Mouse (Mus musculus) lung, postnatal 10 days (tissue): ENCODE results near the gene Gmppa.
A peak's percentile ranks its signal among the peaks of the same experiment; 100 is the strongest.

Source experiments
- DNase-seq: peaks from one replicate; pipeline ENCODE4 v3.0.0; 2021

Gmppa gene

DNA sequence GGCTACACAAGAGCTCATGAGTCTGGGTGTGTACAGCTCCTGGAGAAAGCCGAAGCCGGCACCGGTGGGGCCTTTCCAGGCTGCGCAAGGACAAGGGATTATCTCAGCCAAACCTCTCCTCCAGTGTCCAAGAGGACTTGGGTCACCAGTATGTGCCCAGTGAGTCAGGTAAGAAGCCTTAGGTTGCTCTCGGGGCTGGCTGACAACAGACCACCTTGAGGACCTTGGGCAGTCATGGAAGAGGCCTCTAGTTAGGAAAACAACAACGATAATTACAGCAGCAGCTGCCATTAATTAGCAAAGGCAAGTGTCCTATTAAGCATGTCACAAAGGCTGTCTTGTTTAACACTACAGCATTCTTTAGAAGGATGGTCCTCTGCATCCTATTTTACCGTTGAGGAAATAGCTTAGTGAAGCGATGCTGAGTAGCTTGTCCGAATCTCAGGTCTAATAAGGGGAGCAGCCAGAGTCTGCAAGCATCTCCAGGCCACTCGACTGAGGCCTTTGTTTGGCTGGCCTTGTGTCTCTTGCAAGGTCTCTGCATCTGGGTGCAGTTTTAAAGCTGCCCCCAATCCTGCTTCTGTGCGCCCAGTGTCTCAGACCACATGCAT, 11.8 kb upstream of the Gmppa start:
- DNase-seq, result no peak

DNA sequence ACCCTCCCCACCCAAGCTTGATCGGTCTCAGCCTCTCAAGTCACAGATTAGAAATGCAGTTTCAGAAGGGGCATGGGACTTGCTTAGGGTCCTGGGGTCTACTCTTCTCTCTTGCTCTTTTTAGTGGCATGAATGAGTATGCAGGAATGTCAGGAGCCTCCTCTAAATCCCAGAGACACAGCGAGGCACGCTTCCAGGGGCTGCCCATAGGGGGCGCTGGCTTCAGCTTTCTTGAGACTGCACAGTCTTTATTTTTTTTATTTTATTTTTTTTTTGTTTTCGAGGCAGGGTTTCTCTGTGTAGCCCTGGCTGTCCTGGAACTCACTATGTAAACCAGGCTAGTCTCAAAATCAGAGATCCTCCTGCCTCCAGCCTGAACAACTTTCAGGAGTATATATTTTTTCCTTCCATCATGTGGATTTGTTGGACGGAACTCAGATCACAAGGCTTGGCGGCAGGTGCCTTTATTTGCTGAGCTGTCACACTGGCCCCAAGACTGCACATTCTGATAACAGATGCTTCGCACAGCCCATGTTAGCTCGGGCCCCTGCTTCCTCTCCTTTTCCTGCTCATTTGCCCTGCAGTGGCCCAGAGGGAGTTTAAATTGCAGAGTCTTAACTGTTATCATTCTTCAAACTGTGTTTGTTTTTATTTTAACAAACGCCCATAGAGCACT, 9.8 kb upstream of the Gmppa start:
- peak; percentile 56 for DNase-seq

DNA sequence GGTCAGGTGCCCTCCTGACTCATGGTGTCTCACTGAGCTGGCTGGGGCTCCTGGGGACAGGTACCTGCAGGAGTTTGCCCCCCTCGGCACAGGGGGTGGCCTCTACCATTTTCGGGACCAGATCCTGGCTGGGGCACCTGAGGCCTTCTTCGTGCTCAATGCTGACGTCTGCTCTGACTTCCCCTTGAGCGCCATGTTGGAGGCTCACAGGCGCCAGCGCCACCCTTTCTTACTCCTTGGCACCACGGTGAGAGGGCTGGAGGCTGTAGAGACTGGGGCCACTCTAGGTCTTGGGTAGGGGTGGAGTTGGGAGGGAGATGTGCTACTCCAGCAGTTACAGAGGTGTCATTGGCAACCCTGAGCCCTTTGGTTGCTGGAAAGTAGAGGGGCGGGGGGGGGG, 3.1 kb downstream of the Gmppa start:
- DNase-seq, result no peak

DNA sequence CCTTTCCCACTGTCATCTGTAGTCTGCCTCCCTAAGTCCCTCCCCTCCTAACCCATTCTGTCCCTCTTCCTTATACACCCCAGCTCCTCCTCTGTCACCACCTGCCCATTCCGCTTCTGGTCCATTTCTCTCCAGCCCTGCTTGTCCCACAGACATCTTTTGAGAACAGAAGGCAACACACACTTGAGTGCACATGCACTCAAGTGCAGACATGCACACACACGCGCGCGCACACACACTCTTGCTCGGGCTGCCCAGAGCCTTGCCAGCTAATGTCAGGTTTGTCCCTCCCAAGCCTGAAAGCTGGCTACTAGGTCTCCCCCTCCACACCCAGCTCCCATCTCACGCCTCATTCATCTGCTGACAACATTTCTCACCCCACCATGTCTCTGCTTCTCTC, 4.9 kb downstream of the Gmppa start:
- no peak for DNase-seq

DNA sequence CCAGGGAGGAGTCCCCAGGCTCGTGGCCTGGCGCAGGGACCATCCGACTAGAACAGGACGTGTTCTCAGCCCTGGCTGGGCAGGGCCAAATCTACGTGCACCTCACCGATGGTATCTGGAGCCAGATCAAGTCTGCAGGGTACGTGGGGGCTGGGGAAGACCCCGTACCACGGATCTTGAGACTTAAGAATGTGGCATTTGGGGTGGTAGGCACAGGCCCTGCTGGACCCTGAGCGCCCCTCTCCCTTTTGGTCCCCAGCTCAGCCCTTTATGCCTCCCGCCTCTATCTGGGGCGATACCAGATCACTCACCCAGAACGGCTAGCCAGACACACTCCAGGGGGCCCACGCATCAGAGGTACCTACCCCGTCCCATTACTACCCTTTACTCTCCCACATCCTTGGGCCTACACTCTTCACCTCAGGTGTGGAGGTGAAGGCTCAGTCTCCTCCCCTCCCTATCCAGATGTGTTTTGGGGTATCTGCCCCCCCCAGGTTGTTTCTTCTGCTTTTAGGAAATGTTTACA, 5.8 kb downstream of the Gmppa start:
- no peak for DNase-seq

DNA sequence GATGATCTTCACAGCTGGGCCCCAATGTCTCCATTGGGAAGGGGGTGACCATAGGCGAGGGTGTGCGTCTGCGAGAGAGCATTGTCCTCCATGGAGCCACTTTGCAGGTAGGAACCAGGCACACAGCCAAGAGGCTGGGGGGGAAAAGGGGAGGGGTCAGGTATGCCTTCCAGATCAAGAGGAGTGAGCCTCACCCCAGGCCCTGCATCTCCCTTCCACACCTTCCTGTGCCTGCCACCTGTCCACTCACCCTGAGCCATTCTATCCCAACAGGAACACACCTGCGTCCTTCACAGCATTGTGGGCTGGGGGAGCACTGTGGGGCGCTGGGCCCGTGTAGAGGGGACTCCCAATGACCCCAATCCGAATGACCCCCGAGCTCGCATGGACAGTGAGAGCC, 6.4 kb downstream of the Gmppa start:
- no peak for DNase-seq

DNA sequence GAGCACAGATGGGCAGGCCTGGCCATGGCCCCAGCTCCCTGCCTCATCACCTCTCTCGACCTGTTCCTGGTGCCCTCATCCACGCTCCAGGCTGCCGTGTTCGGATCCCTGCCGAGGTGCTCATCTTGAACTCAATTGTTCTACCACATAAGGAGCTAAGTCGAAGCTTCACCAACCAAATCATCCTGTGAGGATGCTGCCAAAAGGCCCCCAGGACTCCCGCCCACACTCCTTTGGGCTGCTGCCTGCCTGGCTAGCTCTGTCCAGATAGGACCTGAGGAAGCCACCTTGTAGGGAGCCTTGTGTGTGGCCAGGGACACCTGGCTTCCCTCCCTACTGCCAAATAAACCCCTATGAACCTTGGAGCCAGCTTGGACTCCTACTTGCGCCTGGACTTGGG, 7.1 kb downstream of the Gmppa start:
- DNase-seq, result no peak

DNA sequence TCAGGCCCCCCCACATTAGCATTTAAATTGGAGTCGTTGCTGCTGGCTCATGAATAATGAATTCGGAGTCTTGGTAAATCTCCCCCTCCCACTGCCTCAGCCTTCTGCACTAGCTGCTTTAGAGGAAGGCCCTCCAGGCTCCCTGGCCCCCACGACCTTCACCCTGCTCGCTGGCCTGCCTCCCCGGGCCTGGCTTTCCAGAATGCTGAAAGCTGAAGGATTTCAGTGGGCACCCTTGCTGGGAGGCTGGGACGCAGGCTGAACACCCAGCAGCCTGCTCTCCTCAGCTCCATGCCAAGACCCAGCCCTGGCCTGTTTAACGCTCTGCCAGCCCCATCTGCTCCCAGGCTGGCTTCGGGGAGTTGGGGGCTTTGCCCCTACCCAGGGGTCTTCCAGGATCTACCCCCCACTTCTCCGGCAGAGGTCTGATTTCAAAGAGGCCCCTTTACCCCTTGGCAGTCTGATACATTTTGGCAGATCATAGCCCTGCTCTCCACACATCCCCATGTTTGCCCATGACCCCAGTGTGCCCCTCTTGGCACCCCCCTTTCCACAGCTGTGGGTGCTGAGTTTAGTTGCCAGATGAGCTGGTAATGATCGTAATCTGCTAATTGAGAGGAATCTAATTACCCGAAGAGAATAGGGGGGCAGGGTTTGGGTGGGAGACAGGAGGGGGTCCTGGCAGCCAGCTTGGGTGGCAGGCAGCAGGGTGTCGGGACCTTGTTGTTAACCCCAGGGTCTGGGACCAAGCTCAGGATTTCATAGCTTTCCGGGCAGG, 7.7 kb downstream of the Gmppa start:
- DNase-seq, result no peak

DNA sequence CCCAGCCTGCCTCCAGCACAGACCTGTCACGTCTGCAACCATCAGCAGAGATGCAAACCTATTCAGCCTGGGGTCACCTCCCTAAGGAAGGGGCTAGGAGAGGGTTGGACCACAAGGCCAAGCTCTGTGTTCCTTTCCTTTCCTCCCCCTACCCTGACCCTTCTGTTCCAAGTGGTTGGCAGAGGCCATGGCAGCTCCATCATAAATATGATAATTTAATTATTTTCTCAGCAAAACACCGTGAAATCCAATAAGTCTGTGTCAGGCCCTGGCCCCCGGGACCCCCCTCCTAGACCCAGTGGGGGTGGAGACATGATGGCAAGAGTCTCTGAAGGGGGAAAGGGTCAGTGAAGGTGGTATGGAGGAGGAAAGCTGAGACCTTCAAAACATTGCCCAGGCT, 8.5 kb downstream of the Gmppa start:
- no peak for DNase-seq

DNA sequence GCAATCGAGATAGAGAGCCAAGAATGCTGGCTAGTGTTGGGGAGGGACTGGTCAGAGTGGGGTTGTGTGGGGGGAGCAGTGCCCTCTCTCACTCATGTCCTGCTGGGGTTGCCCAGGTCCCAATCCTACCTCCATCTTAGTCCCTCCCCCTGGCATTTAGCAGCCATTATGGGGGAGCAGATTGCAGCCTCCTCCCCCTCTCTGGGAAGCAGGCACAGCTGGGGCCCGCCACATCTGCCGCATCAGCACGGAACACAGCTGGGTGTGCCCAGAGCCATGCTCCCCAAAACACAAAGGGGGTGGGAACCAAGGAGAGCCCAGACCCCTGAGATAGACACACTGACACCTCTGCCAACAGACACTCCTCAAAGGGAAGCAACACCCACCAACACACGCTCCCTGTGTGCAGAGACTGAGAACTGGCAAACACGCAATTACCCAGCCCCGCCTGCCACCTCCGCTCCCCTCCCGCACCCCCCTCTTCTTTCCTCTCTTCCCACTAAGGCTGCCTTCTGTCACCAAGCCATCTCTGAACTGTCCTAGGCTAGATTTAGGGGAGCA, 9.5 kb downstream of the Gmppa start:
- peak; percentile 43 for DNase-seq

DNA sequence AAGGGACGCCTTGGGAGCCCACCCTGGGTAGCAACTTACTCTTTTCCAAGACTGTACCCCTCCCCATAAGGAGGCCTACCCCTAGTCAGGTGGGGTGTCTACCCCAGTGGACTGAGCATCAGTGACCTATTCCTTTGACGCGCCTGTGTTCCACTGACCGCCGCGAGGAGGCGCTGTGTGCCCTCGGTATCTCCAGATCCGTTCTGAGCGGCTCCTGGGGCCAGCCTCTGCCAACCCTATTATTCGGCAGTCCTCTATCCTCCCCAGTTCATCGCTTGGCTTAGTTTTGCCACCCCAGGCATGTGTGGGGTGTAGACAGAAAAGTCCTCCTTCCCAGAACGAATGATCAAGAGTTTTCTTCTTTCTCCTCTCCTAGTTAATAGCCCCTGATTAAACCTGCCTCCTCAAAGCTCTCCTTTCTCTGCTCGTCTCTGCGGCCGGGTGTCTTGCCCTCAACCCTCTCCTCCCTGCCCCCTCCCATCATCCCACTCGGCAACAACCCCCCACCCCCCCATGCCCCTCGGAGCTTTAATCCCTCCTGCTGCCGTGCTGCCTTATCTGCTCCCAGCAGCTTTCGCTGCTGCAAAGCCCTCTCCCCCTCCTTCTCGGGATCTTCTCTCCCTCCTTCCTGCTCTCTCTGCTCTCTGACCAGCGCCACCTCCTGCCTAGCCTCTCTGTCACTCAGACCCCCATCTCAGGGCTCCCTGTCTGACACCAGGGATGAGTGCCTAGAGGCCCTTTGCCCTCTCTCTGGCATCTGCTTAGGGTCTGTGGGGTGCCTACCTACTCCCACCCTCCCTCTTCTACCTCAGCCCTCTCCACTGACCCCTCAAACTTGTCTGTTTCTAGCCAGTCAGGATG, 10.3 kb downstream of the Gmppa start:
- peak; percentile 86 for DNase-seq

DNA sequence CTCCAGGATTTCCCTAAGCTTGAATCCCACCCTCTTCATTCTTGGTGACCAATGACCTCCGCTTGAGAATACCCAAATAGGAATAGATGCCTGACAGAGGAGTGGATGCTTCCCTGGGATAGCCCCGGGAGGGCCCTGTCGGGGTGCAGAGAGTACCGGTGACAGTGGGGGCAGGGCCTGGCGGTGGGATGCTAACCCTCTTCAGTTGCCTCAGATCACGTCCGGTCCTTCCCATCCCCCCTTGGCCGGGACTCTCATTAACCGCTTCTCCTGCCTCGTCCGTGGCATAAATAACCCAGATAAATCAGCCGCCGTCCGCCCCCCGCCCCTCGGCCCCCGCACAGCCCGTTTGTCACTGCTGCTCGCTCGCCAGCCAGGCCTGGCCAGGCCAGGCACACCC, 10.9 kb downstream of the Gmppa start:
- DNase-seq, result peak; percentile 49

DNA sequence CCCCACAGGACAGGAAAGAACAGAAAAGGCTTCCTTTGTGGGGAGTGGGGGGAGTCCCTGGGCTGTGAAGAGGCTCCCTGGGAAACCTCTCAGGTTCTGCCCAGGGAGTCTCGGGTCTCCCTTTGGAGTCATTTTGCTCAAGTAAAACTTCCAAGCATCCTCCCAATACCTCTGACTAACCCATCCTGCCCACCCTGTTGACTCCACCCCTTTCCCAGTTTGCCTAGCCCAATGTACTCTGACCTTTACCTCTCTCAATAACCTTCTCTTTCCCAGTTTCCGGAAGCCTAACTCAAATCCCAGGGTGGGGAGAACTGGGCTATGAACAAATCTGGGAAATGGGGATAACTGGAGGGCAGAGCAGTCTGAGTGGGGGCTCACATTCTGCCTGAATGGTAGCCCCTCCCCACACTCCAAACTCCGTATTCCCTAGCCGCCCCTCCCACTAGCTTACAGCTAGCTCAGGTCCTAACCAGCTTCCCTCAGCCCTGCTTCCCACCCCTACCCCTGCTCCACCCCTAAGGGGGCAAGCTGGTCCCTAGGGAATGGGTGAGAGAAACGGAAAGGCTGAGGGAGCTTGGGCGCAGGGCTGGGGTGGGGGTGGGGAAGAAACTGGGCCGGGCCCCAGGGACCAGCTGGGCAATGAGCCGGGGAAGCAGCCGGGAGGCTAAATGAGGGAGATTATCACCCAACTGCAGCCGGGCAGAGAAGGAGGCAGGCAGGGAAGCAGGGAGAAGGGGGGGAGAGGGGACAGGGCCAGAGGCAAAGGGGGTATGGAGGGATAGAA, 11.7 kb downstream of the Gmppa start:
- DNase-seq, result peak; percentile 63

DNA sequence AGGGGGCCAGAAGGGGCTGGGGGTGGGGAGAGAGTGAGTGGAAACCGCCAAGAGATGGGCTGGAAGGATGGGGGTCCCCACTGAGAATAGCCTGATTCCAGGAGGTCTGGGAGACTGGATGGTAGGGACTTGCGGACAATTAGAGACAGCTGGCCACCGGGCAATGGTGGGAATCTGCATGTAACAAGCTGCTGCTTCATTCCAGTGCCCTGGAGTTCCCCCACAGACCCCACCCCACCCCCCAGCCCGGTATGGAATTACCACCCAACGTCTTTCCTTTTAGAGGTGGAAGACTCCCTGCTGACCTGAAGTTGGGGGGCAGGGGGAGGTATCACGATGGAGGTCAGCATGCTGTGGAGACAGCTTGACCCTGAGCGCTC, 12.3 kb downstream of the Gmppa start:
- no peak for DNase-seq

DNA sequence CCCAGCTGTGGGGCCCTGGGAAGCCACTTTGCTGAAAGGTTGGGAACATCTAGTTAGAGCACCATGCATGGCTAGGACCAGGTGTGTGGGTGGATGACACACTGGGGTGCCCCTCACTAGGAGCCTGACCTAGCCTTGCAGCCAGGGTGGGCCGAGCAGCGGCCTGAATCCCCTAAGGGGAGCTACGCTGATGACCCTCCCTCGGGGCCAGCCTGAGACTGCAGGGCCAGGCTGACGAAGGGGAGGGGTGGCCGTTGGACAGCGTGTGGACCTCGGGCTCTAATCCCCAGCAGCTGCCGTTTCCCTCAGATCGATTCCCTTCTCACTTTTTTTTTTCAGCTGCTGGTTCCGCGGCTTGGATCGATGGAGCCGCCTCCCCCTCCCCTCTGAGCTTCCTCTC, 13.2 kb downstream of the Gmppa start:
- no peak for DNase-seq

DNA sequence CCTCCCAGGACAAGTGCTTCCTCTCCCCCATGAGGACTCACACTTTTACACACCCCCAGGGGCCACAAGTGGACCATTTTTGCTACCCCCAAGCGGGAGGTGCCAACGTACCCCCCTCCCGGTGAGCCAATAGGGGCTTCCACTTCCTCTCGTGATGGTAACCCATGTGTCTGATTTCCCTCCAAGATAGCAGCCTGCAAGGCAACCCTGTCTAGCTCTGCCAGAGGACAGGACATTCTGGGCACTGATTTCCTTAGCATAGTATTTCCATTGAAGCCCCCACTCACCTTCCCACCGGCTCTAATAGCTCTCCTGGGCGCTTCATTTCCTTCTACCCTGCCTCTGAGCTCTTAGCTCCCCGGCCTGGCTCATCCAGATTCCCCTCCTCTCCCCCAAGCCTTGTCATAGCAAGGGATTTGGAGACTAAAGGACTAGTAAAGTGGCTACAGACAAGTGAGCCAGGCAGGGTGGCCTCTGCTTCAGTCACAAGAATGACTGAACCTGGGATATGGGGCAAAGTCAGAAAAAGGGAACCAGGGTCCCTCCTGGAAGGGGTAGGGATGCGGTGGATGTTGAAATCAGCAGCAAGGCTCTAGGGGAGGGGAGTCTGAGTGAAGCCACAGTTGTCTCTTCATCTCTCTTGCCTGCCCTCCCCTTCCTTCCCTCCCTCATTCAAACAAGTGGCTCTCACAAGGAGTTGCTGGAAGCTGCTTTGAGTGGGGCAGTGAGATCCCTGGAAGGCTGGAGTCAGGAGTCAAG, 13.8 kb downstream of the Gmppa start:
- DNase-seq, result no peak

DNA sequence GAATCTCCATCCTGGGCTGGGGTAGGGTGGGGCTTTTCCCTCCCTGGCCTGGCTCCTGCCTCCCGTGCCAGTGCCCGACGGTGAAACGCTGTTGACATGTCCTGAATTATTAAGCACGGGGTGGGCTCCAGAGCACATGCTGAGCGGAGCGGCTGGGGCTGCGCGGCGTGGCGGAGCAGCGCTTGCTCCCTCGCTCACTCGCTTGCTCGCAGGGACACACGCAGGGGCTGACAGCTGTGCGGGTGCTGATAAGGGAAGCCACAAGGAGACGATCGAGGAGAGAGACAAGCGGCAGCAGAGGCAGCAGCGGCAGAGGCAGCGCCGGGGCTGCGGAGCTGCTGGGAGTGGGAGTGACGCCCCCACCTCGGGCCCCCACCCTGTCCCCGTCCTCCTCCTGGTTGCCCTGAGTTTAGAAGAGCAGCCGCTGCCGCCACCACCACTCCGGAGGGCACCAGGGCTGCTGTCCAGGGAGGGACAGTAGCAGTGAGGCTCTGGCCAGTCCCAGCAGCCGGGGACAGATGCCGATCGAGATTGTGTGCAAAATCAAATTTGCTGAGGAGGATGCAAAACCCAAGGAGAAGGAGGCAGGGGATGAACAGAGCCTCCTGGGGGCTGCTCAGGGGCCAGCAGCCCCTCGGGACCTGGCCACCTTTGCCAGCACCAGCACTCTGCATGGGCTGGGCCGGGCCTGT, 14.7 kb downstream of the Gmppa start, which contains the start of gene Asic4:
Gene Asic4 (plus strand): TSS at position 123 of the 692 bp plus-strand sequence.
- peak; percentile 31 for DNase-seq

DNA sequence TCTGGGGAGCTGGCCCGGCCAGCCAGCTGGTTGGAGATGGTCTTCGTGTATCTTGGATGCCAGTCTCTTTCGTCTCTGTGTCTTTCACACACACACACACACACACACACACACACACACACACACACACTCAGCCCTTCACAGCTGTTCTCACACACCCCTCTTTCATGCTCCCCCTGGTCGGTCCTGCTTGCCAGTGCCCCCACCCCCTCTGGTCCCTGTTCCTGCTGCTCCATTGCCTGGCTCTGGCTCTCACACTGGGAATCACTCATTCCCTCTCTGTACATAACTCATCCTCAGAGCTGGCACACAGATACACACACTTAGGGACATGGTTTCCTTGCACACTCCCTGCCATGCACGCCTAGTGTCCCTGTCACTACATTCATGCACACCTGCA, 16.2 kb downstream of the Gmppa start:
- no peak for DNase-seq

DNA sequence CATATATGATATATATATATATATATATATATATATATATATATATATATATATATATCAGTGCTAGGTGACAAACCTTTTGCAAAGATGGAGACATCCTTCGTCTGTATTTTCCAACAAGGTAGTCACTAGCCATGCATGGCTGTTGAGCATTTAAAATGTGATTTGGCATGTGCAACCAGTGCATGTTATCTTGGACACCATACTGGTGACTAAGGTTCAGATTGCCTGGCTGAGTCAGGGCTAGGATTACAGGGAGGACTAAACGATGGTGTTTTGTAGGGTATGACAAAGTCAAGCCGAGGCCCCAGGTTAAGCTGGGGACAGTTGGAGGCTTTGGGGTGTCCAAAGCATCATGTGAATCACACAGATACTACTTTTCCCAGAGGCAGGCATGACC, 19.7 kb downstream of the Gmppa start:
- no peak for DNase-seq

DNA sequence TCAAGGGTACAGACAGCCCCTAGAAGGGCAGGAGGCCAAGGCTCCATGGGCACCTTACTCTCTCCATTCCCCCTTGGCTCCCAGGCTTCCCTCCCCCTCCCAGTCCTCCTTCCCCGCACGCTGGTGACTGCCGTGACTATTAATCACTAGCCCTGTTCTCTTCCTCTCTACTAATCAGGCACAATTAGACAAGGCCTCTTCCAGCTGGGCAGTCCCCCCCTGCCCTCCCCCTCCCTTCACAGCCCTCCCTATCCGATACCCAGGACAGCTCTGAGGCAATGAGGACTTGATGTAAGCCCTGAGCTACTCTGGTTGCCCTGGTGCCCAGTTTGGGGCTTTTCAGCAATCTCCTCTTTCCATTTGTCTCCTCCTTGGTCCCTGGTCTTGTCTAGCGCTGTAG, 20.2 kb downstream of the Gmppa start:
- DNase-seq, result no peak
